Mouse (Mus musculus) limb, embryonic 11.5 days (tissue): ENCODE results near the gene Zfp872. TPM values are rescaled to one million over a fixed set of nuclear protein-coding genes. Genes with fewer than 3 reads are reported as not detected.
A peak's percentile ranks its signal among the peaks of the same experiment; 100 is the strongest.
"Not testable (repeated sequence)": the region's sequence is repeated elsewhere in the genome, so short reads cannot be mapped to it uniquely, and the experiment has no call there.

Experiments used
- ATAC-seq: fragments of 200-750 bp; cut with Nextera tagmentation; 2 replicates; pipeline ENCODE4 v1.8.0; 2017; ENCODE audit warnings: low read depth; ENCODE audit not compliant: insufficient number of reproducible peaks, low FRiP score, low TSS enrichment
- DNase-seq: peaks from one replicate; pipeline ENCODE4 v3.0.0-alpha.2; 2015; ENCODE audit warnings: low spot score
- H3K27ac ChIP-seq: fragments of 300-500 bp; sonication (generic); replicated peaks from 2 replicates; pipeline ENCODE4 v1.5.1; 2014; ENCODE audit warnings: low read depth, mild to moderate bottlenecking, low read length
- H3K27me3 ChIP-seq: fragments of 300-500 bp; sonication (generic); 2 replicates; pipeline ENCODE4 v1.6.1; 2014; ENCODE audit warnings: mild to moderate bottlenecking, low read length, mixed read lengths; ENCODE audit not compliant: control insufficient read depth, insufficient read depth
- H3K36me3 ChIP-seq: fragments of 300-500 bp; sonication (generic); 2 replicates; pipeline ENCODE4 v1.6.1; 2014; ENCODE audit warnings: mild to moderate bottlenecking, low read length, moderate library complexity, mixed read lengths; ENCODE audit not compliant: control insufficient read depth, insufficient read depth
- H3K4me1 ChIP-seq: fragments of 300-500 bp; sonication (generic); 2 replicates; pipeline ENCODE4 v1.6.1; 2014; ENCODE audit warnings: low read length, mixed read lengths; ENCODE audit not compliant: control insufficient read depth, insufficient read depth
- H3K4me2 ChIP-seq: fragments of 300-500 bp; sonication (generic); 2 replicates; pipeline ENCODE4 v1.6.1; 2014; ENCODE audit warnings: low read depth, mild to moderate bottlenecking, moderate library complexity; ENCODE audit not compliant: severe bottlenecking
- H3K4me3 ChIP-seq: fragments of 300-500 bp; sonication (generic); 2 replicates; pipeline ENCODE4 v1.5.1; 2014; ENCODE audit warnings: low read depth, low read length
- H3K9ac ChIP-seq: fragments of 300-500 bp; sonication (generic); 2 replicates; pipeline ENCODE4 v1.6.1; 2014; ENCODE audit warnings: mild to moderate bottlenecking, low read length
- H3K9me3 ChIP-seq: fragments of 300-500 bp; sonication (generic); 2 replicates; pipeline ENCODE4 v1.6.1; 2016; ENCODE audit warnings: low read length; ENCODE audit not compliant: control insufficient read depth
- WGBS: fragments of 180-500 bp; shearing (Covaris S2); extraction: QIAGEN DNeasy Blood & Tissue Kit; methylation state at CpG from one replicate; pipeline ENCODE4 v1.1.7; 2014; 5-methylcytosine and 5-hydroxymethylcytosine counted together
- polyA plus RNA-seq: library from polyadenylated mRNA; unstranded; fragments of >200 nt; fragmentation: Nextera tagmentation; extraction: Ambion mirVana; gene quantifications from 2 replicates; pipeline ENCODE4 v1.2.1, GENCODE M21; 2014

Zfp872 gene
- 0.06 TPM in 1 of 2 replicates, not detected in the other for polyA plus RNA-seq

GRCm38 (mm10) chr9:22188025-22188611 is at the start of gene Zfp872:
TSS of gene Zfp872 (plus strand) at chr9:22188090.
- Histone ChIP-seq H3K9ac (peak within 1 kb of the TSS; percentile 43), H3K36me3 (no peaks in the 10 kb centered on the region), H3K27ac (no peak within 1 kb of the TSS), H3K4me2 (peak within 1 kb of the TSS; percentile 52), H3K4me1 (no peaks in the 10 kb centered on the region), H3K9me3 (peaks cover 4% of the 10 kb centered on the region; the same call in 1 of the 2 replicates), H3K4me3 (peak within 1 kb of the TSS; percentile 28), H3K27me3 (no peaks in the 10 kb centered on the region)
- DNase-seq (peak; percentile 68), ATAC-seq (peak; percentile 62)
- WGBS = 12% methylated on average over 40 of the region's 43 CpGs

- H3K27me3 ChIP-seq = no peaks in the 10 kb centered on the region
- WGBS = 37% methylated on average over 2 of the region's 2 CpGs
- no peak overlapping the region for H3K9ac ChIP-seq
- peak; percentile 60 for DNase-seq
- no peaks in the 10 kb centered on the region for H3K4me1 ChIP-seq
- H3K4me2 ChIP-seq = no peak overlapping the region
- no peaks in the 10 kb centered on the region for H3K36me3 ChIP-seq
- no peak overlapping the region for H3K4me3 ChIP-seq
- no peak overlapping the region for H3K27ac ChIP-seq
- H3K9me3 ChIP-seq = no peaks in the 10 kb centered on the region
- no peak for ATAC-seq
Observed at GRCm38 (mm10) chr9:22138480-22138879, 49.4 kb upstream of the Zfp872 start.

- Histone ChIP-seq H3K36me3 (no peaks in the 10 kb centered on the region), H3K4me2 (no peak overlapping the region), H3K9ac (no peak overlapping the region), H3K27me3 (no peaks in the 10 kb centered on the region), H3K27ac (no peak overlapping the region), H3K4me3 (no peak overlapping the region), H3K9me3 (no peaks in the 10 kb centered on the region), H3K4me1 (no peaks in the 10 kb centered on the region)
- DNase-seq (no peak), ATAC-seq (no peak)
- WGBS = 89% methylated on average over 5 of the region's 5 CpGs
Observed at GRCm38 (mm10) chr9:22139746-22140145, 48.1 kb upstream of the Zfp872 start.

GRCm38 (mm10) chr9:22143108-22144037 is 44.5 kb upstream of the Zfp872 start:
- WGBS = 54% methylated on average over 17 of the region's 17 CpGs
- no peaks in the 10 kb centered on the region for H3K27me3 ChIP-seq
- peak; percentile 51; the same call in 1 of the 2 replicates for ATAC-seq

GRCm38 (mm10) chr9:22144304-22144965 is 43.5 kb upstream of the Zfp872 start:
- no peak for DNase-seq
- Histone ChIP-seq H3K9me3 (no peaks in the 10 kb centered on the region), H3K27ac (no peak overlapping the region), H3K4me1 (no peaks in the 10 kb centered on the region), H3K9ac (no peak overlapping the region), H3K36me3 (no peaks in the 10 kb centered on the region), H3K4me2 (no peak overlapping the region), H3K27me3 (no peaks in the 10 kb centered on the region), H3K4me3 (no peak overlapping the region)
- ATAC-seq = no peak
- WGBS = 85% methylated on average over 8 of the region's 8 CpGs

More at GRCm38 (mm10) chr9:22143108-22144037, 44.5 kb upstream of the Zfp872 start:
- Histone ChIP-seq H3K9me3 (no peaks in the 10 kb centered on the region), H3K27ac (no peak overlapping the region), H3K9ac (no peak overlapping the region), H3K4me2 (no peak overlapping the region), H3K36me3 (no peaks in the 10 kb centered on the region), H3K4me3 (no peak overlapping the region), H3K4me1 (no peaks in the 10 kb centered on the region)
- DNase-seq = peak; percentile 94

GRCm38 (mm10) chr9:22149426-22150248 is 38.3 kb upstream of the Zfp872 start:
- WGBS = 73% methylated on average over 20 of the region's 20 CpGs

GRCm38 (mm10) chr9:22150249-22150693 is 37.6 kb upstream of the Zfp872 start:
- not testable (repeated sequence) for H3K4me1 ChIP-seq, H3K9me3 ChIP-seq, H3K36me3 ChIP-seq, H3K4me3 ChIP-seq, H3K9ac ChIP-seq, H3K27ac ChIP-seq, H3K27me3 ChIP-seq, ATAC-seq, H3K4me2 ChIP-seq, DNase-seq
- 87% methylated on average over 7 of the region's 7 CpGs for WGBS

More at GRCm38 (mm10) chr9:22149426-22150248, 38.3 kb upstream of the Zfp872 start:
- Histone ChIP-seq H3K4me3 (no peak overlapping the region), H3K9ac (no peak overlapping the region), H3K4me2 (no peak overlapping the region), H3K36me3 (no peaks in the 10 kb centered on the region), H3K9me3 (no peaks in the 10 kb centered on the region), H3K4me1 (no peaks in the 10 kb centered on the region), H3K27me3 (no peaks in the 10 kb centered on the region), H3K27ac (no peak overlapping the region)
- ATAC-seq = no peak
- no peak for DNase-seq
